Mouse (Mus musculus) intestine, embryonic 16.5 days (tissue): Measurements from ENCODE around the gene Saxo1. TPM values are rescaled to one million over a fixed set of nuclear protein-coding genes. Genes with fewer than 3 reads are reported as not detected.

ENCODE experiments used
- ATAC-seq: fragments of 200-750 bp; cut with Nextera tagmentation; 2 replicates; pipeline ENCODE4 v1.8.0; 2017; ENCODE audit warnings: moderate TSS enrichment, moderate library complexity
- H3K27ac ChIP-seq: fragments of 300-500 bp; sonication (generic); 2 replicates; pipeline ENCODE4 v1.5.1; 2014; ENCODE audit warnings: mild to moderate bottlenecking, low read length
- H3K27me3 ChIP-seq: fragments of 300-500 bp; sonication (generic); replicated peaks from 2 replicates; pipeline ENCODE4 v1.6.1; 2014; ENCODE audit warnings: low read length, control low read depth, mixed read lengths; ENCODE audit not compliant: control insufficient read depth, insufficient read depth
- H3K36me3 ChIP-seq: fragments of 300-500 bp; sonication (generic); 2 replicates; pipeline ENCODE4 v1.6.1; 2014; ENCODE audit warnings: low read length, control low read depth; ENCODE audit not compliant: control insufficient read depth, insufficient read depth
- H3K4me1 ChIP-seq: fragments of 300-500 bp; sonication (generic); 2 replicates; pipeline ENCODE4 v1.6.1; 2014; ENCODE audit warnings: low read length, control low read depth, mixed read lengths; ENCODE audit not compliant: control insufficient read depth, insufficient read depth
- H3K4me2 ChIP-seq: fragments of 300-500 bp; sonication (generic); 2 replicates; pipeline ENCODE4 v1.6.1; 2014; ENCODE audit warnings: low read depth, low read length, control low read depth
- H3K4me3 ChIP-seq: fragments of 300-500 bp; sonication (generic); 2 replicates; pipeline ENCODE4 v1.5.1; 2014; ENCODE audit warnings: mild to moderate bottlenecking, low read length
- H3K9ac ChIP-seq: fragments of 300-500 bp; sonication (generic); 2 replicates; pipeline ENCODE4 v1.6.1; 2014; ENCODE audit warnings: low read depth, low read length
- H3K9me3 ChIP-seq: fragments of 300-500 bp; sonication (generic); 2 replicates; pipeline ENCODE4 v1.6.1; 2016; ENCODE audit warnings: low read length, control low read depth; ENCODE audit not compliant: control insufficient read depth
- WGBS: fragments of 180-500 bp; shearing (Covaris S2); extraction: QIAGEN DNeasy Blood & Tissue Kit; methylation state at CpG from one replicate; pipeline ENCODE4 v1.1.7; 2014; 5-methylcytosine and 5-hydroxymethylcytosine counted together
- polyA plus RNA-seq: library from polyadenylated mRNA; unstranded; fragments of >200 nt; fragmentation: Nextera tagmentation; extraction: Ambion mirVana; gene quantifications from 2 replicates; pipeline ENCODE4 v1.2.1, GENCODE M21; 2015

Saxo1 gene
- polyA plus RNA-seq, 1 experiment from 2014 or later: not detected

DNA sequence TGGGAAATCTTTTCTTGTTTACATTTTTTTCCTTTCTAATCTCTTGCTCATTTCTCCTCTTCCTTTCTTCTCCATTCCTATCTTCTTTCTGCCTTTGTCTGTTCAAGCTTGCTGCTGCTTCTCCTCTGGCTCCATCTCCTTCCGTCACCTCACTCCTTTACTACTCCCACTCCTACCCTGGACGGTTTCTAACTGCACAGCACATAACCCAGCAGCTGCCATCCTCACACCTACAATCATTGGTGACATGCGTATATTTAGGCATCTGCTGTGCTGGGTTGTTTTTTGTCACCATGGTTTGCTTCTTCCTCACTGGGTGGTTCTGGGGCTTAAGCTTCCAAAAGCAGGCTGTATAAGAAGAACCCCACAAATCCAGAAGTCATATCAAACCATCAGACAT is 107.7 kb downstream of the Saxo1 start:
- no peak for ATAC-seq
- Histone ChIP-seq H3K4me3 (no peak overlapping the region), H3K4me1 (no peaks in the 10 kb centered on the region), H3K9me3 (no peaks in the 10 kb centered on the region), H3K4me2 (no peak overlapping the region), H3K27ac (no peak overlapping the region), H3K27me3 (no peaks in the 10 kb centered on the region), H3K9ac (no peak overlapping the region), H3K36me3 (no peaks in the 10 kb centered on the region)
- WGBS: 89% methylated on average over 3 of the region's 3 CpGs

DNA sequence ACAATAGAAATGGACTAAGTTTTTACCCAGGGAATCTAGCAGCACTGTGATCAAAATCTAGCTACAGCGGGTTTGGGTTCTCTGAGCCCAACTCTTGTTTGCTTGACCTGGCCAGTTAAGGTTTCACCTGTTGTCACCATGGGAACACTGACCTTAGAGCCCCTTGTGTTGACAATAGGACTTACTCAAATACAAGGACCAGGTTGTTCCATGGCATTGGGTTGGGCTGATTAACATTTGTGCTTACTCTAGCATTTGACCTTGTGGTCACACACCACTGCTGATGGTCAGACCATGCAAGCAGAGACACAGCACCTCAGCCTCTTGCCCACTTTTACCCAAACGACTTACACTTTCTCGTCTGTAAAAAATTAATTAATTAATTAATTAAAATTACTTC is 121.8 kb downstream of the Saxo1 start:
- no peaks in the 10 kb centered on the region for H3K36me3 ChIP-seq
- H3K4me1 ChIP-seq: no peaks in the 10 kb centered on the region
- H3K9me3 ChIP-seq: no peaks in the 10 kb centered on the region
- H3K4me3 ChIP-seq: no peak overlapping the region
- no peak overlapping the region for H3K27ac ChIP-seq
- no peak overlapping the region for H3K4me2 ChIP-seq
- no peak overlapping the region for H3K9ac ChIP-seq
- no peaks in the 10 kb centered on the region for H3K27me3 ChIP-seq
- ATAC-seq: no peak
- 69% methylated on average over 3 of the region's 3 CpGs for WGBS

DNA sequence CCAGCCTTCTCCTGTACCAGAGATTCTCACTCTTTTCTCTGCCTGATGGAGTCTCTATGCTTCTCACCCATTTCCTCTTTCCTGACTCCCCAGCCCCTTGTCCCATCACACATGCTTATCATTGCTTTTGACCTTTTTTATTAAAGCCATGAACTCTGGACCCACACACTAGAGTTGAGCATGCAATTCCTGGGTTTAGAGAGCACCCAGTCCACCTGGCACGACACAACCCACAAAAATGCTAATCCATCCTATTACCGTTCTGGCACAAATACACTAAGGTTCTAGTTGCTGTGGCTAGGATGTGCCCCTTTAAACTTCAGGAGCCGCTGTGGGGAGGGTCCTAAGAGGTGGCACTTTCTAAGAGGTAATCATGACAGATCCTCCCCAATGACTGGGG is 122.5 kb downstream of the Saxo1 start:
- no peaks in the 10 kb centered on the region for H3K4me1 ChIP-seq
- H3K9ac ChIP-seq: no peak overlapping the region
- H3K4me2 ChIP-seq: no peak overlapping the region
- ATAC-seq: no peak
- no peak overlapping the region for H3K27ac ChIP-seq
- no peaks in the 10 kb centered on the region for H3K9me3 ChIP-seq
- H3K36me3 ChIP-seq: no peaks in the 10 kb centered on the region
- WGBS: 74% methylated on average over 3 of the region's 3 CpGs
- H3K4me3 ChIP-seq: no peak overlapping the region
- H3K27me3 ChIP-seq: no peaks in the 10 kb centered on the region

DNA sequence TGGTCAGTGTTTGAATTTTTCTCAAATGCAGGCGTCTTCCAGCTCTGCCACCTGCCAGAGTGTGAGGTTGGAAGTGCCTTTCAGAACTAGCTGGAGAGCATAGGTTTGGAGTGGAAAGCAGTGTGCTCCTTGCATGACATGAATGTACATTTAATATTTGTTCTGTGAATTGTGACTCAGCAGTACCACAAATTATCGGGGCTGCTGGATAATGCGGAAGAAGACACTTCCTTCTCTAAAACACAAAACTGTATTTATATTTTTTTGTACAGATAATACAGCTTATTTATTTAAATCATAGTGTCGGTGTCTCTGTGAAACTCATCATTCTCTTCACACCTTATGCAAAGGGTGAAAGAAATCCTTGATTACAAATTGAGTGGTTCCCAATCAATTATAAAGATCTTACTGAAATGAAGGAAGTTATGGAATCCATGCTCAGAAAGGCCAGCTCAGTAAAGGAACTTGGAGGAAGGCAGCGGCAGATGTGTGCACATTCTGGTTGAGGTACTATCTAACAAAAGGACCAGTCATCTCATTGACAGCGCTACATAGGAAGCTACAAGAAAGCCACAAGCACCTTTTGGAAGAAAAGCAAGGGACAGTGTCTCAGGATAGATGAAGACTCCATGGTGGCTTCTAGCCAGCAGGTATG is 129.9 kb downstream of the Saxo1 start:
- H3K27me3 ChIP-seq: no peaks in the 10 kb centered on the region
- H3K36me3 ChIP-seq: no peaks in the 10 kb centered on the region
- H3K4me1 ChIP-seq: peaks cover 6% of the 10 kb centered on the region; the same call in 1 of the 2 replicates
- ATAC-seq: no peak
- H3K9me3 ChIP-seq: no peaks in the 10 kb centered on the region
- whole genome bisulfite sequencing: 87% methylated on average over 6 of the region's 6 CpGs
- H3K4me3 ChIP-seq: no peak overlapping the region
- no peak overlapping the region for H3K27ac ChIP-seq
- no peak overlapping the region for H3K4me2 ChIP-seq
- no peak overlapping the region for H3K9ac ChIP-seq

DNA sequence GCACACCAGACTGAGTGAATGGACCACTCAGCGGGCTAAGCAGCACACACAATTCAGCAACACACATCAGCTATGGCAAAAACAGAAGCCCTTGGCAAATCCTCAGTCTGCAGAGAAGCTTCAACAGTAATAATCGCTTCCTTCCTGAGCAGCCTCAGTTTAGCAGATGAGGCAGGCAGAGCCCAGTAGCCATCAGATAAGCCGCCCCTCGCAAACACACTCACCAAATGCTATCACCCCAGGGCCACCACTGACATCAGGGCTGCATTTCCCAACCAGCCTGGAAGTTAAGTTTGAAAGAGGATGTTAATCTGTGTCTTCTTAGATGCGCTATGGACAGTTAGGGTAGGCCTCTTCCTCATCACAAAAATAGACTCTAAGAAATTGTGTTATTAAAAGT is 130.8 kb downstream of the Saxo1 start:
- Histone ChIP-seq H3K27ac (peak overlapping the region; percentile 14; the same call in 1 of the 2 replicates), H3K27me3 (no peaks in the 10 kb centered on the region), H3K36me3 (no peaks in the 10 kb centered on the region), H3K4me1 (peaks cover 6% of the 10 kb centered on the region; the same call in 1 of the 2 replicates), H3K9me3 (no peaks in the 10 kb centered on the region), H3K4me3 (no peak overlapping the region), H3K4me2 (no peak overlapping the region), H3K9ac (no peak overlapping the region)
- WGBS: 62% methylated on average over 5 of the region's 5 CpGs
- no peak for ATAC-seq

DNA sequence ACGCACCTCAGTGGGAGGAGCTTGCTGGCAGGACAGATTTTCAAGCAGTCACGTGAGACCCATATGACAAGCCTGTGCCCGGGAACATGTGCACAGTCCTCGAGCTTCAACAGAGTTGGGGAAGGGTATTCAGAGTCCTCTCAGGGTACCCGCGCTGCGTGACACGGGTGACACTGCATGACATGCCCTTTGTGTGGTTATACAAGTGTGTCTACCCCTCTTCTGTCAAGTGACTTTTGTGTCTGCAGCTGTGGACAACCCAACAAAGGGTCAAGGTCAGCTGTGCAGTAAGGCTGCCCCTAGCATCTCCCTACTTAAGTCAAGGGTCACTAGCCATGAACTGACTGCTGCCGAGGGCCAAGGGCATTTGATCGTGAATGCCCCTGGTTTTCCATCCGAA is 131.6 kb downstream of the Saxo1 start:
- Histone ChIP-seq H3K4me3 (no peak overlapping the region), H3K4me2 (no peak overlapping the region), H3K27me3 (no peaks in the 10 kb centered on the region), H3K9ac (no peak overlapping the region), H3K36me3 (no peaks in the 10 kb centered on the region), H3K9me3 (no peaks in the 10 kb centered on the region), H3K27ac (no peak overlapping the region), H3K4me1 (peaks cover 6% of the 10 kb centered on the region; the same call in 1 of the 2 replicates)
- no peak for ATAC-seq
- WGBS: 86% methylated on average over 11 of the region's 11 CpGs

DNA sequence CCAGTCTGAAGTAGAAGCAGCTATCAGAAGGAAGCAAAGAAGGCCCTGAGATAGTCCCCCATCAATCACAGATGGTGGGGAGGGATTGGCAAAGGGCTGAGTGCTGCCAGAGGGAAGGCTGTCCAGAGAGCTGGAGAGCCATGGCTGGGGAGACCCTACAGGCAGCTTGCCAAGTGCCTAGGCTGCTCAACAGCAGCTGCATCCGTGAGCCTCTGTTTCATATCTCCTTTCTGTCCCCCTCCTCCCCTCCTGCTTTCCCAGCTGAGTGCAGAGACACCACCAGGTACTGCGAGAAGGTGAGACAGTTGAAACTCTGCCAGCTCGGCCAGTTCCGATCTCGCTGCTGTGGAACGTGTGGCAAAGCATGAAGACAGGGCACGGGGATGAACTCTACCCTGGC is 132.5 kb downstream of the Saxo1 start:
- Histone ChIP-seq H3K36me3 (no peaks in the 10 kb centered on the region), H3K27me3 (no peaks in the 10 kb centered on the region), H3K4me1 (peaks cover 6% of the 10 kb centered on the region; the same call in 1 of the 2 replicates), H3K4me3 (no peak overlapping the region), H3K9ac (no peak overlapping the region), H3K9me3 (no peaks in the 10 kb centered on the region), H3K4me2 (no peak overlapping the region), H3K27ac (no peak overlapping the region)
- WGBS: 55% methylated on average over 7 of the region's 7 CpGs
- ATAC-seq: peak; percentile 23; the same call in 1 of the 2 replicates

DNA sequence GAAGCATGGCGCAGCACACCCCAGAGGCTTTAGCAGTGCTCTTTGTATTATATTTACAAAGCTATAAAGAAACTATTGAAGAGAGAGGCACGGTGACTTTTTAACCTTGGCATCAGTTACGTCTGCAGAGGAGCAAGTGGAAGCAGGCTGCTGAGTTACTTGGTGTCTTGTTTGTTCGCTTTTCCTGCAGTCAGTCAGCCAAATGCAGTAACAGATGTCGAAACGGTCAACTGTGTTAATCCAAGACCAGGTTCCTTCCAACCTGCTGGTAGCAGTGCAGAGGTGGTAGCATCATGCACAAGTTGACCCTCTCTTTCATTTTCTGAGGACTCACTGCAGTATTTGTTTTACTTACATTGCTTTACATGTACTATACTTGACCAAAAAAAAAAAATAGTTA is 135.5 kb downstream of the Saxo1 start:
- no peaks in the 10 kb centered on the region for H3K9me3 ChIP-seq
- no peak for ATAC-seq
- H3K9ac ChIP-seq: no peak overlapping the region
- peaks cover 6% of the 10 kb centered on the region; the same call in 1 of the 2 replicates for H3K4me1 ChIP-seq
- no peak overlapping the region for H3K4me2 ChIP-seq
- H3K36me3 ChIP-seq: no peaks in the 10 kb centered on the region
- no peaks in the 10 kb centered on the region for H3K27me3 ChIP-seq
- no peak overlapping the region for H3K27ac ChIP-seq
- H3K4me3 ChIP-seq: no peak overlapping the region
- WGBS: 51% methylated on average over 6 of the region's 6 CpGs

DNA sequence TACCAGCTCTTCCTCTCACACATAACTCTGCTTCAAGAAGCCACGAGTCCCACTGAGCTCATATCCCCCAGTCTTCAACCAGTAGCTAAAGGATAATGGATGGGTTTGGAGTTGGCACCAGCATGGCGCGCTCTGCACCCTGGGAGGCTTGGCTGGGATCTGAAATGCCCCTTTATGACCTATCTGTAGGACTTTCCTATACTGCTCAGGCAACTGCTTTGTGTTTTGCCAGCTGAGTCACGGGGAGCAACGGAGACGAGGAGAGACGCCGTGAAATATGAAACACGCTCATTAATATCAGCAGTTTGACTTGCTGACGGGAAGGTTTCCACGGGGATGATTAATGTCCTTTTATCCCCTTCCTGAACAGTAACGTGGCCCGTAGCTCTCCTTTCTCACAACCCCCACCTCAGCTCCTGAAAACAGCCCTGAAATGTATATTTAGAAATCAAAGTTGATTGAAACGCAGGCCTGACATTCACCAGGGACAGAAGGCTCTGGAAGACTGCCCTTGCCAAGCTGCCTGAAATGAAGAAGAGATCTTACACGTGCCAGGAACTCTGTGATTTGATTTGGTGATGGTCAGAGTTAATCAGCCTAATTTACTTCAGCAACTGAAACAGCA is 141.6 kb downstream of the Saxo1 start:
- H3K27ac ChIP-seq: no peak overlapping the region
- H3K9ac ChIP-seq: no peak overlapping the region
- H3K9me3 ChIP-seq: no peaks in the 10 kb centered on the region
- no peaks in the 10 kb centered on the region for H3K4me1 ChIP-seq
- H3K4me2 ChIP-seq: no peak overlapping the region
- no peaks in the 10 kb centered on the region for H3K27me3 ChIP-seq
- ATAC-seq: peak; percentile 23; the same call in 1 of the 2 replicates
- no peaks in the 10 kb centered on the region for H3K36me3 ChIP-seq
- no peak overlapping the region for H3K4me3 ChIP-seq
- WGBS: 46% methylated on average over 15 of the region's 15 CpGs
